Mouse (Mus musculus) stomach, embryonic 14.5 days (tissue): Measurements from ENCODE around the gene Pcyt2. TPM values are rescaled to one million over a fixed set of nuclear protein-coding genes. Genes with fewer than 3 reads are reported as not detected.

Experiments
- ATAC-seq: fragments of 200-750 bp; cut with Nextera tagmentation; 2 replicates; pipeline ENCODE4 v1.8.0; 2017; ENCODE audit warnings: low read depth, moderate TSS enrichment; ENCODE audit not compliant: insufficient number of reproducible peaks, insufficient read depth, low FRiP score
- H3K27ac ChIP-seq: fragments of 300-500 bp; sonication (generic); 2 replicates; pipeline ENCODE4 v1.5.1; 2014; ENCODE audit warnings: mild to moderate bottlenecking, low read length, moderate library complexity, mixed read lengths
- H3K27me3 ChIP-seq: fragments of 300-500 bp; sonication (generic); 2 replicates; pipeline ENCODE4 v1.6.1; 2014; ENCODE audit warnings: low read length, control low read depth, mixed read lengths; ENCODE audit not compliant: control insufficient read depth, insufficient read depth
- H3K36me3 ChIP-seq: fragments of 300-500 bp; sonication (generic); 2 replicates; pipeline ENCODE4 v1.6.1; 2014; ENCODE audit warnings: mild to moderate bottlenecking, control low read depth, low read length, moderate library complexity, mixed read lengths; ENCODE audit not compliant: control insufficient read depth, insufficient read depth
- H3K4me1 ChIP-seq: fragments of 300-500 bp; sonication (generic); 2 replicates; pipeline ENCODE4 v1.6.1; 2014; ENCODE audit warnings: low read length, control low read depth, mixed read lengths; ENCODE audit not compliant: control insufficient read depth, insufficient read depth
- H3K4me2 ChIP-seq: fragments of 300-500 bp; sonication (generic); replicated peaks from 2 replicates; pipeline ENCODE4 v1.6.1; 2014; ENCODE audit warnings: low read depth, low read length, control low read depth
- H3K4me3 ChIP-seq: fragments of 300-500 bp; sonication (generic); 2 replicates; pipeline ENCODE4 v1.5.1; 2014; ENCODE audit warnings: low read depth, low read length, control low read depth
- H3K9ac ChIP-seq: fragments of 300-500 bp; sonication (generic); replicated peaks from 2 replicates; pipeline ENCODE4 v1.6.1; 2014; ENCODE audit warnings: low read depth, mild to moderate bottlenecking, control low read depth, low read length, moderate library complexity, mixed read lengths
- H3K9me3 ChIP-seq: fragments of 300-500 bp; sonication (generic); 2 replicates; pipeline ENCODE4 v1.6.1; 2016; ENCODE audit warnings: low read depth, low read length, control low read depth; ENCODE audit not compliant: control insufficient read depth
- WGBS: fragments of 180-500 bp; shearing (Covaris S2); extraction: QIAGEN DNeasy Blood & Tissue Kit; methylation state at CpG from one replicate; pipeline ENCODE4 v1.1.7; 2014; 5-methylcytosine and 5-hydroxymethylcytosine counted together
- microRNA-seq: library from miRNA; unstranded; fragments of <30 nt; microRNA quantifications from one replicate; pipeline ENCODE4, GENCODE M21; 2016
- polyA plus RNA-seq: library from polyadenylated mRNA; unstranded; fragments of >200 nt; fragmentation: Nextera tagmentation; extraction: Ambion mirVana; gene quantifications from 2 replicates; pipeline ENCODE4 v1.2.1, GENCODE M21; 2014

Pcyt2 gene
- polyA plus RNA-seq, 1 experiment from 2014 or later, result 119 TPM

GRCm38 (mm10) chr11:120571754-120572416 is 45.9 kb downstream of the Pcyt2 start:
- Histone ChIP-seq H3K4me1 (peaks cover 16% of the 10 kb centered on the region), H3K9ac (peak overlapping the region; percentile 94), H3K27ac (peak overlapping the region; percentile 84), H3K4me3 (peak overlapping the region; percentile 95), H3K4me2 (peak overlapping the region; percentile 91), H3K9me3 (no peaks in the 10 kb centered on the region), H3K27me3 (no peaks in the 10 kb centered on the region), H3K36me3 (peaks cover 41% of the 10 kb centered on the region)
- ATAC-seq, result no peak
- WGBS, result 5% methylated on average over 11 of the region's 11 CpGs

- no peak for ATAC-seq
- H3K4me3 ChIP-seq, result peak overlapping the region; percentile 95
- no peaks in the 10 kb centered on the region for H3K27me3 ChIP-seq
- H3K9ac ChIP-seq, result peak overlapping the region; percentile 94
- 70% methylated on average over 3 of the region's 3 CpGs for WGBS
- H3K36me3 ChIP-seq, result peaks cover 48% of the 10 kb centered on the region
- H3K9me3 ChIP-seq, result no peaks in the 10 kb centered on the region
- peak overlapping the region; percentile 91 for H3K4me2 ChIP-seq
- H3K27ac ChIP-seq, result no peak overlapping the region
- peaks cover 16% of the 10 kb centered on the region for H3K4me1 ChIP-seq
Observed at GRCm38 (mm10) chr11:120571122-120571521, 46.6 kb downstream of the Pcyt2 start.

- ATAC-seq, result no peak
- Histone ChIP-seq H3K27ac (no peak overlapping the region), H3K9ac (no peak overlapping the region), H3K4me2 (no peak overlapping the region), H3K4me3 (no peak overlapping the region), H3K9me3 (no peaks in the 10 kb centered on the region), H3K27me3 (no peaks in the 10 kb centered on the region), H3K4me1 (peaks cover 11% of the 10 kb centered on the region; the same call in 1 of the 2 replicates), H3K36me3 (peaks cover 76% of the 10 kb centered on the region)
- 92% methylated on average over 6 of the region's 6 CpGs for WGBS
Observed at GRCm38 (mm10) chr11:120568324-120568723, 49.4 kb downstream of the Pcyt2 start.

GRCm38 (mm10) chr11:120565114-120565513 is 52.6 kb downstream of the Pcyt2 start:
- Histone ChIP-seq H3K27ac (no peak overlapping the region), H3K4me2 (no peak overlapping the region), H3K4me1 (no peaks in the 10 kb centered on the region), H3K9me3 (no peaks in the 10 kb centered on the region), H3K27me3 (no peaks in the 10 kb centered on the region), H3K9ac (no peak overlapping the region), H3K4me3 (no peak overlapping the region), H3K36me3 (peaks cover 93% of the 10 kb centered on the region)
- 84% methylated on average over 9 of the region's 9 CpGs for WGBS
- no peak for ATAC-seq

- WGBS, result 95% methylated on average over 13 of the region's 13 CpGs
- H3K4me1 ChIP-seq, result no peaks in the 10 kb centered on the region
- ATAC-seq, result no peak
Observed at GRCm38 (mm10) chr11:120562949-120563348, 54.8 kb downstream of the Pcyt2 start.

GRCm38 (mm10) chr11:120560952-120561728 is 56.6 kb downstream of the Pcyt2 start:
- no peaks in the 10 kb centered on the region for H3K27me3 ChIP-seq
- no peak for ATAC-seq
- peaks cover 70% of the 10 kb centered on the region for H3K36me3 ChIP-seq
- no peaks in the 10 kb centered on the region for H3K4me1 ChIP-seq
- H3K9ac ChIP-seq, result no peak overlapping the region
- H3K9me3 ChIP-seq, result no peaks in the 10 kb centered on the region
- H3K4me2 ChIP-seq, result no peak overlapping the region
- 91% methylated on average over 13 of the region's 13 CpGs for WGBS
- H3K27ac ChIP-seq, result no peak overlapping the region
- no peak overlapping the region for H3K4me3 ChIP-seq

More at GRCm38 (mm10) chr11:120562949-120563348, 54.8 kb downstream of the Pcyt2 start:
- Histone ChIP-seq H3K9ac (no peak overlapping the region), H3K4me2 (no peak overlapping the region), H3K9me3 (no peaks in the 10 kb centered on the region), H3K27me3 (no peaks in the 10 kb centered on the region), H3K27ac (no peak overlapping the region), H3K36me3 (peaks cover 88% of the 10 kb centered on the region), H3K4me3 (no peak overlapping the region)

Small RNAs within 50 kb of the gene (microRNA-seq; reads per million reads assigned to microRNA genes)
- not detected for gene Mir6936

Other genes with a start within 250 kb of the Pcyt2 start
- 35.7 and 40.2 TPM in 2 replicates for gene Faap100, start 239.2 kb downstream of the Pcyt2 start, polyA plus RNA-seq
- 32.9 and 37.0 TPM in 2 replicates for gene Nploc4, start 180.2 kb downstream of the Pcyt2 start, polyA plus RNA-seq
- not detected in 2 replicates for gene Tspan10, start 175.3 kb downstream of the Pcyt2 start, polyA plus RNA-seq
- 0.21 TPM in 1 of 2 replicates, not detected in the other for gene Pde6g, start 164.4 kb downstream of the Pcyt2 start, polyA plus RNA-seq
- 15.0 and 15.3 TPM in 2 replicates for gene Oxld1, start 159.9 kb downstream of the Pcyt2 start, polyA plus RNA-seq
- gene Ccdc137, start 159.8 kb downstream of the Pcyt2 start, polyA plus RNA-seq, result 30.9 and 31.1 TPM in 2 replicates
- 43.3 and 49.4 TPM in 2 replicates for gene Arl16, start 150.3 kb downstream of the Pcyt2 start, polyA plus RNA-seq
- 150 and 153 TPM in 2 replicates for gene Mrpl12, start 133.3 kb downstream of the Pcyt2 start, polyA plus RNA-seq
- gene Slc25a10, start 126.1 kb downstream of the Pcyt2 start, polyA plus RNA-seq, result 66.5 and 75.1 TPM in 2 replicates
- 1.2 and 1.9 TPM in 2 replicates for gene Gcgr, start 87.2 kb downstream of the Pcyt2 start, polyA plus RNA-seq
- gene Mcrip1, start 68.2 kb downstream of the Pcyt2 start, polyA plus RNA-seq, result 229 and 239 TPM in 2 replicates
- gene Ppp1r27, start 66.8 kb downstream of the Pcyt2 start, polyA plus RNA-seq, result not detected in 2 replicates
- gene P4hb, start 44.7 kb downstream of the Pcyt2 start, polyA plus RNA-seq, result 768 and 850 TPM in 2 replicates
- 575 and 578 TPM in 2 replicates for gene Arhgdia, start 36.3 kb downstream of the Pcyt2 start, polyA plus RNA-seq
- gene Alyref, start 19.6 kb downstream of the Pcyt2 start, polyA plus RNA-seq, result 314 and 411 TPM in 2 replicates
- gene Anapc11, start 19.5 kb downstream of the Pcyt2 start, polyA plus RNA-seq, result 234 and 267 TPM in 2 replicates
- 13.0 and 13.7 TPM in 2 replicates for gene Npb, start 9.5 kb downstream of the Pcyt2 start, polyA plus RNA-seq
- gene Sirt7, start 7.3 kb upstream of the Pcyt2 start, polyA plus RNA-seq, result 31.1 and 36.1 TPM in 2 replicates
- 21.2 and 25.0 TPM in 2 replicates for gene Mafg, start 15.7 kb upstream of the Pcyt2 start, polyA plus RNA-seq
- 28.1 and 28.6 TPM in 2 replicates for gene Pycr1, start 25.8 kb upstream of the Pcyt2 start, polyA plus RNA-seq
- gene Myadml2, start 30.2 kb upstream of the Pcyt2 start, polyA plus RNA-seq, result not detected in 2 replicates
- gene Notum, start 43.2 kb upstream of the Pcyt2 start, polyA plus RNA-seq, result 14.0 and 14.2 TPM in 2 replicates
- 115 and 116 TPM in 2 replicates for gene Aspscr1, start 55.0 kb upstream of the Pcyt2 start, polyA plus RNA-seq
- gene Cenpx, start 95.8 kb upstream of the Pcyt2 start, polyA plus RNA-seq, result 152 and 165 TPM in 2 replicates
- 48.6 and 55.2 TPM in 2 replicates for gene Lrrc45, start 96.0 kb upstream of the Pcyt2 start, polyA plus RNA-seq
- 11.1 and 11.7 TPM in 2 replicates for gene Rac3, start 103.5 kb upstream of the Pcyt2 start, polyA plus RNA-seq
- 33.2 TPM in 2 replicates for gene Dcxr, start 109.3 kb upstream of the Pcyt2 start, polyA plus RNA-seq
- 36.9 and 46.6 TPM in 2 replicates for gene Cbr2, start 114.2 kb upstream of the Pcyt2 start, polyA plus RNA-seq
- 3.6 and 5.4 TPM in 2 replicates for gene Hmga1b, start 144.9 kb upstream of the Pcyt2 start, polyA plus RNA-seq
- gene Rfng, start 166.3 kb upstream of the Pcyt2 start, polyA plus RNA-seq, result 27.8 and 29.5 TPM in 2 replicates
- gene Gps1, start 166.3 kb upstream of the Pcyt2 start, polyA plus RNA-seq, result 218 and 224 TPM in 2 replicates
- gene Dus1l, start 178.5 kb upstream of the Pcyt2 start, polyA plus RNA-seq, result 59.7 and 66.9 TPM in 2 replicates
- 69.0 and 70.9 TPM in 2 replicates for gene Fasn, start 206.6 kb upstream of the Pcyt2 start, polyA plus RNA-seq